Mouse (Mus musculus): ENCODE measurements around the gene Atp1a1.

- TF ChIP-seq CTCF (IDR thresholded peaks at IDR 0.05; ENCODE audit: insufficient read depth, low read depth, low read length), result no peak
- no peak for TF ChIP-seq POLR2A (IDR thresholded peaks at IDR 0.05; ENCODE audit: insufficient read depth, low read depth, low read length)
Measured at GRCm38 (mm10) chr3:101646806-101647205, 42.3 kb upstream of the Atp1a1 start.
